Mouse (Mus musculus) kidney, adult 18-20 months (tissue): ENCODE measurements around the gene Elac2.

Experiments used
- DNase-seq: peaks from one replicate; pipeline ENCODE4 v3.0.0; 2021

Gene Elac2

DNA sequence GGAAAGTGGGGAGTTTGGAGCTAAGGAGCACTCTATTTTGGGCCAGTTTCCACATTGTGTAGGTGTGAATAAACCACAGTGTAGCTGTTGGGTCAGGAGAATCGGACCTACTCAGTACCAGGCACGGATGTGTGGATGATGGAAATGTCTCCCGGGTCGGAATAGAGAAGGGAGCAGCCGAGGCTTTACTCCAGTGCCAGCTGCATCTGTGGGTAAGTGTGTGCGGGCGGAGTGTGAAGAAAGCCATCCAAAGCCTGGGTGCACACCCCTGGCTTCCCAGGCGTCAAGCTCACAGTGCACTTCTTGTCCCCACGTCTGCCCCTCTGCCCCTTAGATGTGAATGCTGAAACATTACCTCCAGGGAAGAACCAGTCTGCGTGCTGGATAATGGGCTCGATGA is 43.9 kb downstream of the Elac2 start:
- DNase-seq, result no peak

DNA sequence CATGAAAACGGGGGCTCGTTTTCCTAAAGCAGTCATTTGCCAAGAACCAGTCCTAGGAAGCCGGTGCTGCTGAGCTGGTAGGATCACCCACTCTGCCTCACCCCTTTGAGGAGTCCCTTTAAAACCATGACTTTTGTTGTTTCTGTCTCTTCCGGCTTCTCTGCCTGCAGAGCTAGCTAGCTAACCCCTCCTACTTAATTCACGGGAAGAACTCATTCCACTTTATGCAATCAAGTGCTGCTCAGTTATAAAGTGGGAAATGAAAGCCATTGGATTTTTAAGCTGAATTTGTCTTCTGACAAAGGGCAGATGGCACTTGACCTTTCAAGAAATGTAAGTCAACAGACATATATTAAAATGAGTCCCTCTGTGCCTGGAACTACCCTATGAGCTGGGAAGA is 49.2 kb downstream of the Elac2 start:
- no peak for DNase-seq

DNA sequence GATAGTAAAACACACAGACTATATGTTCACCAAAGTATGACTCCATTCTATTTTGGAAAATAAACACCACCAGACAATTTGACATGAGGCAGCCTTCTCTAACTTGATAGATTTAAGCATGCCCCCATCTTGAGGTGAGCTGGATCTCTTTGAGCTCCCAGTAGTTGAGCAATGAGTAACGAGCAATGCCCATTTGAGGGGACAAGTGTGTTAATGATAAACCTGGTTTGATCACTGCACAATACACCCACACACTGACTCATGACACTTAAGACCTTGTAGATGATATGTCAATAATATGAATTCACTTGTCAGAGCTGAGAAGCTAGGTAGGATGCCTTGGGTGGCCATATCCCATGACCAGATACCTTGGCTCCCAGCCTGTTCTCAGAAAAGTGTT is 51.4 kb downstream of the Elac2 start:
- DNase-seq, result peak; percentile 15

DNA sequence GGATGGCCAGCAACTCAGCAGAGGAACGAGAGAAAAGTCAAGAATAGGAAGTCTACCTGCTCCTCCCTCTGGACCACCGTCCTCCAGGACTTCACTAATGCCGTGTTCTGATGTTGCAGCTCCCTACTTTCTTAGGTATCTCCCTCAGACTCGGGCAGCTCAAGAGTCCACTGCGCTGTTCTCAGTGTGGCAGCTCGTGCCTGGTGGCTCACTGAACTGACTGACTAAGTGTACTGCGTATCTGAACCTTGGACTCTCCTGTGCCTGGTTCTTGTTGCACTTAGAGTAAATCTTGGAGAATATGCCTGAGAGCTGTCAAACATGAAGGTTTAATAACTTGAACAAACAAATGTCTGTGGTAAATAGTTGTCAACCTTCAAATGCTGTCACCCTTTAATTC is 53.4 kb downstream of the Elac2 start:
- peak; percentile 23 for DNase-seq

DNA sequence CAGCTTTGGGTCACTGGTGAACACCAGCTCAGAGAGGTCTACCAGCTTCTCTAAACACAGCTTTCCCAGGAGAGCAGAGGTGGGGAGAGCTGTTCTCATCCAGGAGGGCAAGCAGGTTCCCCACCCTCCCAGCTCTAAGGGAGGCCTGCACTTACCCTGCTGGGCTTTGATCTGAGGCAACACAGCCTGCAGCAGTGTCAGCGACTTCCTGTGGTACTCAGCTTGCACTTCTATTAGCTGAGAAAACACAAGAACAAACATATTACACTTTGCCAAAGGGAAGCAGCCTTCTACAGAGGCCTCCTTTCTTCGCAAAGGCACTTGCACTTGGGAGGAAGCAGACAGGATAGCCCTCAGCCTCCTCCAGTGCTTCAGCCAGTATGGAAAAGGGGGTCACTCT is 60.2 kb downstream of the Elac2 start:
- DNase-seq, result no peak

DNA sequence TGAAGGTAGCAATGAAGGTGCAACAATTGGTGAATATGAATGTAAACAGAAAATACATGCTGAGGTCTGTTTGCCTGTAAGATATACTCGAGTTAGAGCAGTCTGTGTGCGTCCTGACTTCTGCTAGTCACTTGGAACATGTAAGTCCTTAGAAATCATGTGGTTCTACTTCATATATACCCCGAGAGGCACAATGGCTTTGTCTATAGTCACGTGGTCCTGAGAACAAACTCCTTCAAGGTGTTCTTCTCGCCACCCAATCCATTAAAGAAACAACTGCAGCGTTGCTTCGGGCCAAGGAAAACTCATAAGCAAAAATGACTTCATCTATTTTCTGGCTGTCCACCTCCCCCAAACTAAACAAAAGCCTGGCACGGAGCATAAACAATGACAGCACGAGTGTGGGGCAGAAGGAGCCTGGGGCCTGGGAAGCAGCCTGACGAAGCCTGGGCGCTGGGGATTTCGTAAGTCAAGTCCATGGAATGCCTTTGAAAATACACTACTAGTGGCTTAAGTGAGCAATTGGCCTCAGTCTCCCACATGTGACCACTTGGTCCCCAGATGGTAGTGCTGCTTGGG is 60.8 kb downstream of the Elac2 start:
- DNase-seq, result no peak

DNA sequence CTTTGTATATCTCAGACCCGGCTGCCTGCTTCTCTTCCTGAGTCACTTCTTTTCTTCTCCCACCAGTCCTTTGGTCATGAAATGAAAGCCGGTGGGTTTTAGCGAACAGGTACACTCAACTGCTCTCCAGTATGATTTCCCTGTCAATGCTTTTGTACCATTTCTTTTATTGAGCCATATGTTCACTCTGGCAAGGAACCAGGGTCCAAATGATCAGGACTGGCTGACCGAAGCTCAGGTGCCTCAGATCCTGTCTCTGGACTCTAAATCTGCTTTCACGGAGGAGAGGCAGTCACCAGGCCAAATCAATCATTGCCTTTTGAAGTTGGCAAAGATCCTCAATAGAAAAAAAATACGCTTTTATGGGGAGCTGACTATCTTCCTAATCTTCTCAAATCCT is 61.7 kb downstream of the Elac2 start:
- no peak for DNase-seq

DNA sequence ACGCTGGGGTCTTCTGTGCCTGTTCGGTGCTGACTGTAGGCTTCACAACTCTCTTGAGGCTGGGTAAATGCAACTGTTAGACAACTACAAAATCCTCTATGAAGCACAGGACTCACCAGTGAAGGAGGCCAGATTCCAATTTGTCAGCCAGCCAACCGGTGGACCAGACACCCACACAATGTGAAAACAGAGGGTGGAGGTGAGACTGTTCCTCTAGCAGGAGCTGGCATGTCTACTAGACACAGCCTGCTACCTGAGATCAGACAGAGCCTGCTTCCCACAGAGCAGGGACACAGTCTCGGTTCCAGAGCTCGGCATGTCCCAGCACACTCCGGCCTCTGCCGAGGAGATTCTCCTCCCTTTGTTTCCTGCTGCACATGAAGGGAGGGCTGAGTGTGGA is 70.3 kb downstream of the Elac2 start:
- DNase-seq, result no peak

DNA sequence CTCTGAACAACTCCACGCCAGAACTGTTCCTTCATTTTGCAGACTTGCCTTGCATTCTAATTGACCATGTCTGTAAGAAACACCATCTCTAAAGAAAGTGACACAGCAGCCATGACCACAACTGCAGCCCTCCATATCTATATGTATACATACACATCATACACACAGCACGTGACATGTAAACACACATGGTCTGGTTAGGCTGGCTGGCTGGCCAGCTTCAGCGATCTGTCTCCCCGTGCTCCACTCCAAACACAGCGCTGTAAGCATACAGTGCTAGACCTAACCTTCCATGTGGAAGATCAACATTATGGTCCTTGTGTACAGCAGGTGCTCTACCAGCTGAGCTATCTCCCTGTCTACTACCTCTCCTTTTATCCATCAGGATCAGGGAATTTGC is 72.0 kb downstream of the Elac2 start:
- DNase-seq, result no peak
